Mouse (Mus musculus) embryonic facial prominence, embryonic 12.5 days (tissue): Measurements from ENCODE around the gene Paxip1. TPM values are rescaled to one million over a fixed set of nuclear protein-coding genes. Genes with fewer than 3 reads are reported as not detected.

Experiments used
- polyA plus RNA-seq: library from polyadenylated mRNA; unstranded; fragments of >200 nt; fragmentation: Nextera tagmentation; extraction: Ambion mirVana; gene quantifications from 2 replicates; pipeline ENCODE4 v1.2.1, GENCODE M21; 2016

Gene Paxip1
- polyA plus RNA-seq, 1 experiment from 2014 or later: 41.2 TPM

Other genes starting within 250 kb of the Paxip1 start
- 0.03 TPM in 1 of 2 replicates, not detected in the other for gene Htr5a, start 50.5 kb upstream of the Paxip1 start, polyA plus RNA-seq